Mouse (Mus musculus) midbrain, embryonic 11.5 days (tissue): ENCODE data around the gene Dph5. TPM values are rescaled to one million over a fixed set of nuclear protein-coding genes. Genes with fewer than 3 reads are reported as not detected.

ENCODE experiments used
- ATAC-seq: fragments of 200-750 bp; cut with Nextera tagmentation; 2 replicates; pipeline ENCODE4 v1.8.0; 2017; ENCODE audit warnings: moderate TSS enrichment, moderate library complexity; ENCODE audit not compliant: low FRiP score
- DNase-seq: peaks from one replicate; pipeline ENCODE4 v3.0.0; 2015; ENCODE audit warnings: low spot score; ENCODE audit errors: missing footprints
- H3K27ac ChIP-seq: fragments of 300-500 bp; sonication (generic); 2 replicates; pipeline ENCODE4 v1.5.1; 2014; ENCODE audit warnings: low read depth, low read length
- H3K27me3 ChIP-seq: fragments of 300-500 bp; sonication (generic); 2 replicates; pipeline ENCODE4 v1.6.1; 2014; ENCODE audit warnings: mild to moderate bottlenecking, low read length, moderate library complexity, mixed read lengths; ENCODE audit not compliant: control insufficient read depth, insufficient read depth
- H3K36me3 ChIP-seq: fragments of 300-500 bp; sonication (generic); 2 replicates; pipeline ENCODE4 v1.6.1; 2014; ENCODE audit warnings: mild to moderate bottlenecking, low read length, moderate library complexity, mixed read lengths; ENCODE audit not compliant: control insufficient read depth, insufficient read depth
- H3K4me1 ChIP-seq: fragments of 300-500 bp; sonication (generic); 2 replicates; pipeline ENCODE4 v1.6.1; 2014; ENCODE audit warnings: low read length; ENCODE audit not compliant: control insufficient read depth, insufficient read depth
- H3K4me2 ChIP-seq: fragments of 300-500 bp; sonication (generic); 2 replicates; pipeline ENCODE4 v1.6.1; 2014; ENCODE audit warnings: mild to moderate bottlenecking, moderate library complexity
- H3K4me3 ChIP-seq: fragments of 300-500 bp; sonication (generic); 2 replicates; pipeline ENCODE4 v1.5.1; 2014; ENCODE audit warnings: low read depth, low read length
- H3K9ac ChIP-seq: fragments of 300-500 bp; sonication (generic); 2 replicates; pipeline ENCODE4 v1.6.1; 2014; ENCODE audit warnings: low read length
- H3K9me3 ChIP-seq: fragments of 300-500 bp; sonication (generic); 2 replicates; pipeline ENCODE4 v1.6.1; 2016; ENCODE audit warnings: low read length; ENCODE audit not compliant: control insufficient read depth
- WGBS: fragments of 180-500 bp; shearing (Covaris S2); extraction: QIAGEN DNeasy Blood & Tissue Kit; methylation state at CpG from one replicate; pipeline ENCODE4 v1.1.7; 2014; 5-methylcytosine and 5-hydroxymethylcytosine counted together
- polyA plus RNA-seq: library from polyadenylated mRNA; unstranded; fragments of >200 nt; fragmentation: Nextera tagmentation; extraction: Ambion mirVana; gene quantifications from 2 replicates; pipeline ENCODE4 v1.2.1, GENCODE M21; 2014

Dph5 gene
- polyA plus RNA-seq, 1 experiment from 2014 or later: 25.2 TPM

DNA sequence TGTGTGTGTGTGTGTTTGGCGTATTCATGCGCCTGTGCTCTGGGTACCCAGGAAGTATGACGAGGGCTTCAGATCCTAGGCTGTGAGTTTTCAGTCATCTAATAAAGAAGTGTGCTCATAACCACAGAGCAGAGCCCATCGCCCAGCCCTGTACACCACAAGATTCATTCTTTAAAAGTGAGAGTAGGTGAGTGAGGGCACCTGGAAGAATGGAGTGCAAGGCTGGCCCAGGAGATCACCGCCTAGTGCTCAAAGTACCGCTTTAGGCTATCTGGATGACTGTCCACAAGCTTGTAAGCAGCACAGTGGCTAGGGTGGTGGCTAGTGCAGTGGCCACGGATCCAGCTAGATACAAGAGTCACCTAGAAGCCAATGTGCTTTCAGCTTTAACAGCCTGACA is 69.6 kb downstream of the Dph5 start:
- Histone ChIP-seq H3K27me3 (no peaks in the 10 kb centered on the region), H3K9me3 (no peaks in the 10 kb centered on the region), H3K36me3 (peaks cover 4% of the 10 kb centered on the region), H3K9ac (no peak overlapping the region), H3K27ac (no peak overlapping the region), H3K4me2 (no peak overlapping the region), H3K4me1 (no peaks in the 10 kb centered on the region), H3K4me3 (no peak overlapping the region)
- DNase-seq: no peak
- ATAC-seq: no peak
- WGBS: 95% methylated on average over 7 of the region's 7 CpGs

DNA sequence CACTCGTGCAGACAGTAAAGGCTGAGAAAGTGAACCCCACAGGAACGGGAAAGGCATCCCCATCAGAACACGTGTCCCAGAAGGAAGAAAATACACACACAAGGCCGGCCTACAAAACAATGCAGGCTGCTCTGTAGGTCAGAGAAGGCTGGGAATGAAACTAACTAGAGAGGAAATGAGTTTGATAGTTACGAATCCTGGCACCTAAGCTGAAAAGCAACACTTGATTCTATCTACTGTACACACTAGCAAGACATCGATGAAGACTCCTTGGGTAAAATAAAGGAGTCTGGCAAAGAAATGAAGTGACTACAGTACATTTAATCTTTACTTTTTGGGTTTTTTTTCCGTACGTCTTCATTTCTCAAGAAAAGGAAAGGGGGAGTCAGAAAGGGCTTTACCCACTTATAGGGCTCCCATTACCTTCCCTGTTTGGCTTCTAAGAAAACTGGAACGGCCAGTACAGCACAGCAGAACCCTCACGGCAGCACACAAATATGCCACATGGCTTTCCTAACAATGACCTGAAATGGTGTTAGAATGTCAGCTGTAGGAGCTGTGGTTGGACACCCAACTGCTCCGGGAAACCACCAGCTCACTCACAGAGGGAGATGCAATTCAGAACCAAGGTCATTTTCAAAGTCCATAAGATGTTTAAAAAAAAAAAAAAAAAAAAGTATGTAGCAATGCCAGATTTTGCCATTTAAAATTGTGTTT is 73.8 kb downstream of the Dph5 start:
- Histone ChIP-seq H3K27me3 (no peaks in the 10 kb centered on the region), H3K4me3 (no peak overlapping the region), H3K36me3 (no peaks in the 10 kb centered on the region), H3K4me2 (no peak overlapping the region), H3K9me3 (no peaks in the 10 kb centered on the region), H3K4me1 (no peaks in the 10 kb centered on the region), H3K9ac (no peak overlapping the region), H3K27ac (no peak overlapping the region)
- ATAC-seq (no peak), DNase-seq (peak; percentile 62)
- 82% methylated on average over 11 of the region's 11 CpGs for WGBS

DNA sequence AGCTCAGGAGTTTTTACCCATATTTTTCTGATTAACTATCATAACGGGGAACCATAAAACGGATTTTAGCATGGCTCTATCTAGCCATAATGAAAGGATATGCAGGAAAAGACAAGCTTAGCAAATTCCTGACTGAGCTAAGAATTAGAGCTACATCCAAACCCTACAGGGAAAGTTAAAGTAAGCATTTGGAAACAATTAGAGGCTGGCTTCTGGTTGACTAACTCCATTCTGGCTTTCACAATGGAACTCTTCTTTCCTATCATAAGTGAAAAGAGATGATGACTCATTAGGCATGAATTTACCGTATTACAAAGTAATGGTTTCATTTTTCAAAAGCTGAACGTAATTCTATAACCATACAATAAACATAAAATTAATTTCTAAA is 74.4 kb downstream of the Dph5 start:
- Histone ChIP-seq H3K27ac (no peak overlapping the region), H3K4me2 (no peak overlapping the region), H3K9ac (no peak overlapping the region), H3K4me3 (no peak overlapping the region), H3K4me1 (no peaks in the 10 kb centered on the region), H3K9me3 (no peaks in the 10 kb centered on the region), H3K27me3 (no peaks in the 10 kb centered on the region), H3K36me3 (no peaks in the 10 kb centered on the region)
- peak; percentile 37 for DNase-seq
- WGBS: 57% methylated on average over 4 of the region's 4 CpGs
- ATAC-seq: no peak

DNA sequence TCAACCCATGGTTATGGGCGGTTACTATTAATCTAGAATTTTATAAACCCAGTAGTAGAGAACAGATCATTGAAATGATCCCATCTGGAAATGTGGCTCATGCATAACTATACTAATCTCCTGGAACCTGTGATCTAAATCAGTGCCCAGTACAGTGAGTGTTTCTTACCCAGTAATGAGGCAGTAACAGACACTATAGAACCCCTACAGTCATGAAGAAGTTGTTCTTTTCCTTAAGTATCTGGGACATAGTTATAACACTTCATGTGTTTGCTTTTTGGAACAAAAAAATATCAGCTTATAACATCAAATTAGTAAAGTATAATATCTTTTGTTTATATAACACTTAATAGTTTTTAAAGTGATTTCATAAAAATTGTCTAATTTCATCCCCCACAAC is 76.0 kb downstream of the Dph5 start:
- H3K27me3 ChIP-seq: no peaks in the 10 kb centered on the region
- no peak for ATAC-seq
- 90% methylated on average over 1 of the region's 1 CpGs for WGBS
- DNase-seq: peak; percentile 35
- no peaks in the 10 kb centered on the region for H3K4me1 ChIP-seq
- H3K27ac ChIP-seq: no peak overlapping the region
- no peak overlapping the region for H3K4me2 ChIP-seq
- no peak overlapping the region for H3K9ac ChIP-seq
- no peaks in the 10 kb centered on the region for H3K9me3 ChIP-seq
- no peaks in the 10 kb centered on the region for H3K36me3 ChIP-seq
- H3K4me3 ChIP-seq: no peak overlapping the region

DNA sequence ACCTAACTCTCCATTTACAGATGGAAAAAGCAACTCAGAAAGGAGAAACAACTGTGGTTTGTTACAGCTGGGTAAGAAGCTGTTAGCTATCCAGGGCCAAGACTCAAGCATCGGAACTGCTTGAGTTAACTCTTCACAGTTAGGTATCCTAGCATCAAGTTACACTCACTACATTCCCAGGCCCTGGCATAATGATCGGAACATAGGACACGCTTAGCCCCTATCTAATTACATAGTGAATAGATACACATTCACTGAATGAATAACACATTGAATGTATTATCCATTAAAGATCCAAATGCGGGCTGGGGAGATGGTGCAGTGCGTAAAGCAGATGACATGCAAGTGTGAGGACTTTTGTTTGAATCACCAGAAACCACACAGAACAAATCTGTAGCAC is 76.4 kb downstream of the Dph5 start:
- Histone ChIP-seq H3K4me3 (no peak overlapping the region), H3K4me1 (no peaks in the 10 kb centered on the region), H3K36me3 (no peaks in the 10 kb centered on the region), H3K9me3 (no peaks in the 10 kb centered on the region), H3K27ac (no peak overlapping the region), H3K4me2 (no peak overlapping the region), H3K9ac (no peak overlapping the region), H3K27me3 (no peaks in the 10 kb centered on the region)
- no peak for ATAC-seq
- 82% methylated on average over 5 of the region's 5 CpGs for WGBS
- DNase-seq: peak; percentile 75

DNA sequence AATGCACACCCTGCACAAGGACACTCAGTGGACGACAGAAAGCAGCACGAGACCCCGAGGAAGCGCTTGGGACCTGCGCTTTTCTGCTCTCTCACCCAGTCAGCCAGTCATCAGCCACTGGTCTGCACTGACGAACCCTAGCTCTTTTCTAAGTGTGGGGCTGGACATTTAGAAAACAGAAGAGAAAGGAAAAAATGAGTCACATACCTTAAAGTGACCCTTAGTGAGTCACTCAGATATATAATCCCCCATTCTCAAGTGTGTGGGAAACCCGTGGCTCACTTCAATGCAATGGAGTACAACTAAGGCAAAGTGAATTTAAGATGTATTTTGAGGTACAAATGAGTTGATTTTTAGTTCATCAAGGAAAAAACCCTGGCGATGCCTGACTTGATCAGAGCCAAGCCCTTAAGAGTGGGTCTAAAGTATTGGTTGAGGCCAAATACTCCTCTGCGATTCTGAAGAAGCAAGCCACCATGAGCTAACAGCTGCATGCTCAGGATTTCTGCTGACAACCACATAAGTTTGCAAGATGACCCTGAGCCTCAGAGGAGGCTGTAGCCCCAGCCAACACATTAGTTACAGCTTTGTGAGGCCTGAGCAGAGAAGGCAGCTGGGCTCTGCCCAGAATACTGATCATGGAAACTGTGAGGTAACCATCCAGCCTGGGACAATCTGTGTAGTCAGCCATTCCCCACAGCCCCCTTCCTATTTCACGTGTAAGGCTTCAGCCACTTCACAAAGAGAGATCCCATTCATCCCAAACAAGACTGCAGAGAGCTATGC is 81.3 kb downstream of the Dph5 start:
- H3K9ac ChIP-seq: no peak overlapping the region
- H3K9me3 ChIP-seq: no peaks in the 10 kb centered on the region
- H3K4me1 ChIP-seq: no peaks in the 10 kb centered on the region
- 90% methylated on average over 10 of the region's 10 CpGs for WGBS
- ATAC-seq (no peak), DNase-seq (peak; percentile 35)
- H3K27me3 ChIP-seq: no peaks in the 10 kb centered on the region
- no peak overlapping the region for H3K4me3 ChIP-seq
- no peak overlapping the region for H3K27ac ChIP-seq
- H3K4me2 ChIP-seq: no peak overlapping the region
- no peaks in the 10 kb centered on the region for H3K36me3 ChIP-seq

DNA sequence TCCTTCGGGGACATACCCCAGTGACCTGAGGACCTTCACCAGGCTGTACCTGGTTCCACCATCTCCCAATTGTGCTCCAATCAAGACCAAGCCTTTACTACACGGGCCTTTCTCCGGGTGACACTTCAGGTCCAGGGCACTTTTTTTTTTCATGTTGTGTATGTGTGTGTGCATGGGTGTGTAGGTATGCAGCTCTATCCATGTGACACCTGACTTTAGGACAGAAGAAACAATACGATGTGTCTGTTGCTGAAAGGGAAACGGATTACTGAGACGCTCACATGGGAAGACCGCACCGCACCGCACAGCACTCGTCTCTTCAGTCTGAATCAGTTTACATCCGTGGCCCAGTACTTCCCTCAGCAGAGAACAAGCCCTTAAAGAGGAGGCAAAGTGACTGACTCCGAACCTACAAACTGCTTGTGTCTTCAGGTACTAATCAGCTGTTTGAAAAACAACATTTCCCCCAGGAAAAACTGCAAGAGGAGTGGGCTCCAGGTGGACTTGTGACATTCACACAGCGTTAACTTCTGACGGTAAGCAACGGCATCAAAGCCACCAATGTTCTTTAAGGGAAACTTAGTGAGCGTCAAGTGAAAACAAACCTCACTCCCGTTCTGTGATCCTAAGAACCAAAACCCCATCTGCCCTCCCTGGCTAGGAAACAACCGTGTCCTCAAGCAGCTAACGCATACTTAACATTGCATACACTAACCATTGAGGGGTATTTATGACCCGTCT is 83.6 kb downstream of the Dph5 start:
- Histone ChIP-seq H3K4me2 (no peak overlapping the region), H3K27ac (no peak overlapping the region), H3K27me3 (no peaks in the 10 kb centered on the region), H3K36me3 (no peaks in the 10 kb centered on the region), H3K9ac (no peak overlapping the region), H3K9me3 (no peaks in the 10 kb centered on the region), H3K4me3 (no peak overlapping the region), H3K4me1 (no peaks in the 10 kb centered on the region)
- WGBS: 96% methylated on average over 20 of the region's 20 CpGs
- no peak for ATAC-seq
- DNase-seq: peak; percentile 61

DNA sequence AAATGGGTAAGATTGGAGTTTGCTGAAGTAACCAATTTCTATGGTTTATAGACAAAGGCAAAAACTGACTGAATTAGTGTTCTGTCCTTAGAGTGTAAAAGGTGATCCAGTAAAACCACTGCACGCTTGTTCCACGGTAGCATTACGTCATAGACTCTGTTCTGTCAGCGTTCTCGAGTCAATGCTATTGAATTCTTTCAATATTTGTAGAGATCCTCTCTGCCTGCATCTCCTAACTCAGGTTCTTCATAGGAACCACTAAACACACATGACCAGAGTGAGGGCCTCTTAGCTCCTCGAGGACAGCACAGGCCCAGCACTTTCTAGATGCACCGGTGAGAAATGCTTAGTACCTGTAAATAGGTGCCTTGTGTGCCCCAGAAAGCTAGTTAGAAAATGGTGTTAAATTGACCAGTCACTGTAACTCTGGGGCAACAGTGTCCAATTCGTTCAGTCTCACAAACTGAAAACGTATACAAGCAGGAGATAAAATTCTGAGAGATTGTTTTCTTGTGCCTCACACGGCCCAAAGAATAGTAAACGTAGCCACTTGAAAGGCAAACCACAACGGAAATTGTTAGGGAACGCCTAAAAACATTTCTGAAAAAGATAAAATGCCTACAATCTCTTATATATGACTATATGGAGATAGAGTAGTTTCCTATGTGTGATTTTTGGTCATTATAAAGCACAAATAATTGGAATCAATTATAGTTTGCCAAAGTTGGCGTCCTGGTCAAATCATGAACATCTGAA is 84.4 kb downstream of the Dph5 start:
- H3K4me1 ChIP-seq: no peaks in the 10 kb centered on the region
- H3K4me3 ChIP-seq: no peak overlapping the region
- H3K9ac ChIP-seq: no peak overlapping the region
- no peak for ATAC-seq
- no peak for DNase-seq
- 92% methylated on average over 14 of the region's 14 CpGs for WGBS
- no peak overlapping the region for H3K27ac ChIP-seq
- no peaks in the 10 kb centered on the region for H3K9me3 ChIP-seq
- no peak overlapping the region for H3K4me2 ChIP-seq
- no peaks in the 10 kb centered on the region for H3K27me3 ChIP-seq
- no peaks in the 10 kb centered on the region for H3K36me3 ChIP-seq
